Mouse (Mus musculus) layer of hippocampus, adult 8-10 months (tissue): ENCODE data around the gene Atp5d. TPM values are rescaled to one million over a fixed set of nuclear protein-coding genes. Genes with fewer than 3 reads are reported as not detected.
A peak's percentile ranks its signal among the peaks of the same experiment; 100 is the strongest.

ENCODE experiments used
- DNase-seq, 2 experiments: peaks; one replicate each; pipeline ENCODE4 v3.0.0; 2022; ENCODE audit warnings: low spot score in 2 of 2
- total RNA-seq, 4 experiments: library from RNA; stranded (reverse); gene quantifications; 2 replicates each; pipeline ENCODE4 v1.2.4; 2022

Atp5d gene
- total RNA-seq = 100 to 1,000 TPM; 315 to 328 (median 323) TPM

DNA sequence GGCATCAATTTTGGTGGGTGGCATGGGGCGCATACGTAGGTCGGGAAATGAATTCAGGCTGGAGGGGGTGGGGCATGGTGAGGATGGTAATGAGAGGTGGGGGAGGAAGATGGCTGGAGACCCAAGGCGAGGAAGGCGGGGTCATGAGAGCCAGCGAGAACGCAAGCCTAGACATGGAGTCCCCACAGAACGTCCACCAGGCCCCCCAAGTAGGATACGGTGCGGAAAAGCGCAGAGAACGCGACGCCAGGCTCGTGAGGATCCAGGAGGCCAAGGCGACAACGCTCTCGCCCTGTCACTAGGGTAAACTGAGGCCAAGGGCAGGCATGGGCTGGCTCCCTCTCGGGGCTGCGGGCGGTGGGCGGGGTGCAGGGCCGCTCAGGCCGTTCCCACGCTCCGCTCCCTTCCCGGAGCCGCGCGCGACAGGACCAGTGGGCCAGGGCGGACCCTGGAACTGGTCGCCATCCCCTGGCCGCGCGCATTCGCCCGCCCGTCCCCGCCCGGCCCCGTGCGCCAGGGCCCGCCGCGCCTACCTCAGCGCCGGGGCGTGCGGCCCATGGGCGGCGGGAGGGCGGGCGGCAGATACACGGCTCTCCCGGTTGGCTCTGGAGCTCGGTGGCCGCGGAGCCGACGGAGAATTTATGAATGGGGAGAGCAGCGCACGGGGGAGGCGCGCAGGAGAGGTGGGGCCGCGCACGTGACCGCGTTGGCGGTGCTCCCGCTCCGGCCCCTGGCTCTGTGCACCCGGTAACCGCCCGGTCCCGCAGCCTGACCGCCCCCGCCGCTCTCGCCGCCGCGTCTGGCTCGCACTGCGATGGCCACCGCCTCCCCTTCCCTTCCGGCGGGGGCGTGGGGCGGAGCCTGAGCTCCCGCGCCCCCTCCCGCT, at the start of gene Atp5d:
TSS of gene Atp5d (plus strand) at position 80 of the 886 bp plus-strand sequence.
- peak in 1 of 2 experiments; percentile 76 for DNase-seq

GRCm38 (mm10) chr10:80089146-80089545, 49.3 kb upstream of the Atp5d start:
- no peak for DNase-seq

- DNase-seq = no peak
Observed at GRCm38 (mm10) chr10:80091527-80091926, 46.9 kb upstream of the Atp5d start.

GRCm38 (mm10) chr10:80092690-80093089, 45.7 kb upstream of the Atp5d start:
- DNase-seq = no peak

- DNase-seq = no peak
Observed at GRCm38 (mm10) chr10:80094085-80094484, 44.3 kb upstream of the Atp5d start.

GRCm38 (mm10) chr10:80094684-80095083, 43.7 kb upstream of the Atp5d start:
- DNase-seq = no peak

DNA sequence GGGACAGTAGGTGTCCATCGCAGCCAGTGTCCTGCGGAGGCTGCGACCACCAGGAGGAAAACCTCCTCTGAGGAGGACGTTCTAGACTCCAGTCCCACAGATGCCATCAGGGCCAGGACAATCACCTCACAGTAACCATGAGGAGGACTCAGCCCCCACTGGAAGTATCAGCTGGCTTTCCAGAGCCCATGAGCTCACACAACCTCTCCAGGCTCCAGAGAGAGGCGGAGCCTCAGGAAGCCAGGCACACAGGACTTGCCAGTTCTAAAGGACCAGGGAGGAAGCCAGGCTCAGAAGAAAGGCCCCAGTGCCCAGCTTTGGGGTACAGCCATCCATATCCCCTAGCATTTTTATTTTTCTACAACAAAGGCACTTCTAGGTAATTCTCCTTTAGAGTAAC, 42.9 kb upstream of the Atp5d start:
- DNase-seq = no peak

DNA sequence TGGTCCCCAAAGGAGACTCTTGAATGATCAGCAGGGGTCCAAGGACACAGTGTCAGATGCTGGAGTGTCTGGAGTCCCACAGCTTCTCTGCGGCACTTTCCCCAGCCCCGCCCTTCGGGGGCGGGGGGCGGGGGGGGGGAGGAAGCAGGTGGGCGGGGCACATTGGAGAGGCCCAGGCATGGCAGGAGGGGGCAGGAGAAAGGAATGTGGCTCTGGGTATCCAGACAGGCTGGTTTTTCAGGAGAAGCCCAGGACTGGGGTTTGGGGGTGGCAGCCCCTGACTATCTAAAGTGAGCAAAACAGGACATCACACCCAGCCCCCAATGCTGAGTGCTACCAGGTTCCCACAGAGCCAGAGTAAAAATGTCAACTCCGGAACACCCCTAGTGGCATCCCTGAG, 41.2 kb upstream of the Atp5d start:
- DNase-seq = no peak

- no peak for DNase-seq
Observed at GRCm38 (mm10) chr10:80098630-80099029, 39.8 kb upstream of the Atp5d start.

DNA sequence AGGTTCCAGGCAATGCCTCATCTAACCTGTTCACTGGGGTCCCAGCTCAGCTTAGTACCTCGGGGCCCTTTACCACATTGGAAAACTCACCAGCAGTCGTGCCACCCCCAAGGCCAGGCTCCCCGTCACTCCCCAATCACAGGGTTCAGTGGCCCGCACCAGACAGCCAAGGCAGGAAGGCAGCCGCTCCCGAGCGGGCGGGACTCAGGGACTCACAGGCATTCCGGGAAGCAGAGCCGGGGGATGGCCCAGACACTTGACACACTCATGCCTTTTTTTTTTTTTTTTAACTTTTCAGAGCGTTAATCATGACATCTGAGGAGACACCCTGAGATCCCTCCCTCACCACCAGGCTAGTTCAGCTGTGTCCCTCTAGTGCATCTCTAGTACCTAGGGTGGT, 37.5 kb upstream of the Atp5d start:
- DNase-seq = no peak

- peak; percentile 63 to 75 for DNase-seq
Observed at GRCm38 (mm10) chr10:80102216-80102915, 36.1 kb upstream of the Atp5d start.

- DNase-seq = no peak
Observed at GRCm38 (mm10) chr10:80103032-80103431, 35.4 kb upstream of the Atp5d start.

DNA sequence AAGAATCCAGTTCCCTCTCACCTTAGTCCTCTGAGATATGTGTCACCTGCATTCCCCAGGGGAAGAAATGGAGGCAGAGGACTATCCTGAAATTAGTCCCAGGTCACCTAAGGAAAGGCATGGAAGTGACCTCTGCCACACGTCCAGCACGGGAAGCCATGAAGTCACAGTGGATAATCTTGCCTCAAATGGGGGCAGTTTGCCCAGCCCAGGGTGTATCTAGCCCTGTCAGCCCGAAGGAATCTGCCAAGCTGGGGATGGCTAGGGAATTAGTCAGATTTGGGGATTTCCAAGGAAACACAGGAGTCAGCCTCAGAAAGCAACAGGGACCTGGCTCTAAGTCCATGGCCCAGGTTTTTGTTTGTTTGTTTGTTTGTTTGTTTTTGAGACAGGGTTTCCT, 34.3 kb upstream of the Atp5d start:
- no peak for DNase-seq

DNA sequence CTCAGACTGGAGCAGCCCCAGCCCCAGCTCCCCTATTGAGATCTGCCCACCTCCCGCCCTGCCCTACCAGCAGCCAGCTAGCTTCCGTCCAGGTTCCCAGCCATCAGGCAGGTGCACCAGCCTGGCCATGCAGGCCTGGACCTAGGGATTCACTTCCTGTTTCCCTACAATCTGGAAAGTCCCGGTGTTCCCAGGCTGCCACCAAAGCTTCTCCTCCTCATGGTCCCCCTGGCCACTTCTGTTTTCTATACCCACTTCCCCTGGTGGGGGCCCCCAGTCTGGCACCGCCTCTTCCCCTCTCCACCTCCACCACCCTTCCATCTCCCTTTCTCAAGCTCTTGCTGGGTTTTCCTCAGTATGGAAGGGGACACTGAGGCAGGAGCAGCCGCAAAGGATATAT, 33.0 kb upstream of the Atp5d start, which contains the start of gene Sbno2:
TSS of gene Sbno2 (minus strand) at position 112 of the 400 bp plus-strand sequence.
- no peak for DNase-seq

DNA sequence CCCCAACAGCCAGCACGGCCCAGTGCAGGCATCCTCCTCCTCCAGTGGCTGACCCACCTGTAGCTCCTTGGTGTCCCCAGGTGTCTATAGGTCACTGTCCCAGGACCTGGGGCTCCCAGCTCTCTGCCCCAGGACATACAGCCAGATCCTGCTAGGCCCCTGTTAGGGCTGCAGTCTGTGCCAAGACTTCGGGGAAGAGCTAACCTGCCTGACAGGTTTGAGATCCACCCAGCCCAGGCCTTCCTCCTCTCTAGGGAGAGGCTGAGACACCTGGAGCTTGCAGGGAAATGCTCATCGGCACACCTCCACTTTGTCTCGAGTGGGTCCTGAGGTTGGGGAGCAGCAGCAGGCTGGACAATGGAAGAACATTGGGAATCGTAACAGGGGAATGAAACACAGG, 32.5 kb upstream of the Atp5d start:
- DNase-seq = no peak

GRCm38 (mm10) chr10:80107678-80108077, 30.8 kb upstream of the Atp5d start:
- no peak for DNase-seq

DNA sequence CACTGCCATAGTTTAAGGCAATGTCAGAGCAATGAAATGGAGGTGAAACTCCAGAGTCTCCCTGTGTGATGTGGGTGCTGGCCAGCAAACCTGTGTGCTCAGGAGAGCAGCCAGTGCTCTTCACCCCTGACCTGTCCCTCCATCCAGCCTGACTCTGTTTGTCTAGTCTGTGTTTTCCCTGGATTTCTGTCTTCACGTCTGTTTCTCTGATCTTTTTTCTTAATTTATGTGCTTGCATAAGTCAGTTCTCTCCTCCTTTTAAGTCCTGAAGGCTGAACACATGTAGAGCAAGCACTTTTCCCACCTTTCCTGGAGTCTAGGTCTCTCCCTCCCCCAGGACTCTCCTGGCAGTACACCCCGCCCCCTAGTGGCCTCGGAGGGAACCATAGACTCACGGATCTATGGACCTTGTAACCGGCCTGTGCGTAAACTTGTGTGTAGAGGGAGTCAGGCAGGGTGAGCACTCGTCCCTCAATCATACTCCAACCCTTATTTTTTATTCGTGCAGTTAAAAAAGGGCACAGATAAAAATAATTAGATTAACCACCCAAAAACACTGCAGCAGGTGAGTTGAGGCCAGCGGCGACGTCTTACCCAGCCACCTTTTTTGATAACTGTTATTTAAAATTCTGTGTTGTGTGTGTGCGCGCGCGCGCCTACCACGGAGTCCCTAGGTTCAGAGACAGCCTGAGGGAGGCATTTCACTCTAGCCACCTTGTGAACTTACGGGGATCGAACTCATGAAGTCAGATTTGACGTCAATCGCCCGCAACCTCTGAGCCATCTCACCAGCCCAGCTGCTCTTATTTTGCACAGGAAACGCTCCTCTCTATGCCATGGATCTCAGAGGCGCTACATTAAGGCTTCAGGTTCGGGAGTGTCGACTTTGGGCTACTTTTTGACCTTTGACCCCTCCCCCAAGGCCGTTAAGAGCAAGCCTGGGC, 23.8 kb upstream of the Atp5d start:
- DNase-seq = peak; percentile 75 to 84

- peak; percentile 100 for DNase-seq
Observed at GRCm38 (mm10) chr10:80115290-80115943, 23.0 kb upstream of the Atp5d start, which contains the start of gene Stk11. TSS of gene Stk11 (plus strand) at chr10:80115803.

DNA sequence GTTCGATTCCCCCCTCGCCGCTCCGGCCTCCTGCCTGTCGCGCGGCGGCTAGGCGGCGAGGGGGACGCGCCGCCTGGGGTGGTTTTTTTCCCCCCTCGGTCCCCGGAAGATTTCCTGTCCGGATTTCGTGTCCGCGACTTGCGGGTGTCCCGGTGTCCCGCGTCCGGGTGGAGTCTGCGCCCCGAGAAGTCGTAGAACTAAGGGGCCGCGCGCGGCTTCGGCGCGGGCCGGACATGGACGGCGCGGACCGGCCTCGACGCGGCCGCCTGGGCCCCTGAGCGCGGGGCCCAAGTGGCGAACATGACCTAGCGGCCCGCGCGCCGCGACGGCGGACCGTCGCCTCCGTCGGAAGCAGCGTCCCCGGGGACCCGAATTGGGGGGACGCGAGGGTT, 22.5 kb upstream of the Atp5d start:
- DNase-seq = no peak

DNA sequence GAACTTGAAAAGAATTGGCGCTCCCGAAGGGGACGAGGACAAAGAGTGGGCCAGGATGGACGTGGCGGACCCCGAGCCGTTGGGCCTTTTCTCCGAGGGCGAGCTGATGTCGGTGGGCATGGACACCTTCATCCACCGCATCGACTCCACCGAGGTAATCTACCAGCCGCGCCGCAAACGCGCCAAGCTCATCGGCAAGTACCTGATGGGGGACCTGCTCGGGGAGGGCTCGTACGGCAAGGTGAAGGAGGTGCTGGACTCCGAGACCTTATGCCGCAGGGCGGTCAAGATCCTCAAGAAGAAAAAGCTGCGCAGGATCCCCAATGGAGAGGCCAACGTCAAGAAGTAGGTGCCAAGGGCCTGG, 21.9 kb upstream of the Atp5d start:
- DNase-seq = peak in 1 of 2 experiments; percentile 26
